Mouse (Mus musculus): ENCODE results near the gene Angptl7.

DNA sequence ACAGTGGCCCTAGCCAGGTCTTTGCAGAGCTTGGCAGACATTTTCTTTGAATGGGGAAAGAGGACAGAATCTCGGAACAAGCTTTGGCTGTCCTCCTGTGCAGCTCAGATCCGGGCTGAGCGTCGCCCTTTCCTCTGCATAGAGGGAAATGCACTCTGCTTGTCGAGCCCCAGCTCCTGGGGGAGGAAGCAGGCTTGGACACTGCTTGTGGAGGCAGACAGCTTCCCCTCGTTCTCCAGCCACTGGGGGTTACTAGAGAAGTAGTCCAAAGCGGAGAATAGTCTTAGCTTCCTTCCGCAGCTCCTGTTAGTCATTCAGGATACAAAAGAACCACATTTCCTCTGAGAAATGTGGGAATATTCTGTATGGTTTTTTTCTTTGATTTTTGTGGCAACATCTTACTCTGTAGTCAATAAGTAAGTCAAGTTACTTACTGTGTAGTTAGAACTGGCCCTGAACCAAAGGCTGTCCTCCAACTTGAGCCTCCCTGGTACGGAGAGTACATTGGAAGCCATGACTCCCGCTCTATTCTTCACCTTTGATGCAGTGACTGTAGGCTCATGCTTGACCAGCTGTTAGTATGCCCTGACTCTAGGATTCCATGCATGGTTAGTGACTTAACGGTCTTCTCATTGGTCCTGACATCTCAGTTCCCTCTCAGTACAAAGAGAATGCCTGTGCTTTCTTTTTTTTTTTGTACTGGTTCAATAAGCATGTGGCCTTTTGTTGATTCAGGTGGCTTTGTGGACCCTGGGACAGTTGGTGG lies 30.6 kb downstream of the Angptl7 start:
- no peak for TF ChIP-seq POLR2A (IDR thresholded peaks at IDR 0.05; ENCODE audit: insufficient read length, low read depth)
- TF ChIP-seq MAX (IDR thresholded peaks at IDR 0.05; ENCODE audit: low read depth) = no peak
- TF ChIP-seq POLR2AphosphoS2 (IDR thresholded peaks at IDR 0.05; ENCODE audit: insufficient read length, low read depth) = no peak
- TF ChIP-seq CEBPB (IDR thresholded peaks at IDR 0.05; ENCODE audit: insufficient read depth, poor library complexity, severe bottlenecking) = no peak
- TF ChIP-seq USF1 (IDR thresholded peaks at IDR 0.05; ENCODE audit: low read depth) = no peak
- TF ChIP-seq MYOD1 (IDR thresholded peaks at IDR 0.05; ENCODE audit: control insufficient read depth in 1 of 3, insufficient read length in 2 of 3, low read depth in 2 of 3) = no peak
- TF ChIP-seq E2F4 (IDR thresholded peaks at IDR 0.05; ENCODE audit: insufficient read depth) = no peak
- no peak for TF ChIP-seq TCF12 (IDR thresholded peaks at IDR 0.05; ENCODE audit: insufficient read depth, poor library complexity, severe bottlenecking)
- TF ChIP-seq MYOG (IDR thresholded peaks at IDR 0.05; ENCODE audit: control insufficient read depth in 1 of 3, insufficient read depth in 1 of 3, insufficient read length in 2 of 3, low read depth in 2 of 3) = no peak
- no peak for TF ChIP-seq REST (IDR thresholded peaks at IDR 0.05; ENCODE audit: insufficient read depth, insufficient read length)

Data from myocyte (in vitro differentiated cells).